Mouse (Mus musculus): ENCODE results near the gene Pigw.
A peak's percentile ranks its signal among the peaks of the same experiment; 100 is the strongest.

DNA sequence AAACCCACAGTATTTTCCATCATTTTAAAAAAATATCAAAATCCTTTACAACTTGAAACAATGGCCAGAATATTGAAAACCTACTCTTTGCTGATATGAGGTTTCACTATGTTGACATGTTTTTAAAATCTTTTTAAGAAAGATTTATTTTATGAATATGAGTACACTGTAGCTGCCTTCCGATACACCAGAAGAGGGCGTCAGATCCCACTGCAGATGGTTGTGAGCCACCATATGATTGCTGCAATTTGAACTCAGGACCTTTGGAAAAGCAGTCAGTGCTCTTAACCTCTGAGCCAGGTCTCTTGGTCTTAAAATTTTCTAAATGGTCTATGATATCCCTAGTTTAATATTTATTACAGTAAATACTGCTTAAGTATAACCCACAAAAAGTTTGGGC is 40.8 kb downstream of the Pigw start:
- TF ChIP-seq POLR2A (IDR thresholded peaks at IDR 0.05; ENCODE audit: extremely low read depth, insufficient read depth, low read length) (no peak), CTCF (IDR thresholded peaks at IDR 0.05; ENCODE audit: low read depth, low read length) (peak; percentile 18; the same call in 1 of the 2 replicates)
